In genomic region chr4:137679979-137680550, GRCm38 (mm10) we compare ENCODE assay signal across 14 mouse cellular contexts. TPM values are rescaled to one million over a fixed set of nuclear protein-coding genes. Genes with fewer than 3 reads are reported as not detected.
DNase-seq lines count a peak whose midpoint lies in the region; ATAC-seq and TF ChIP-seq lines count a peak whose summit lies in the region.
"Had no signal": no experiment of that assay in that cellular context is flagged by ENCODE, and none has a peak within 500 bp of the region (broad histone marks: within the 10 kb centered on the region; RNA-seq: fewer than 3 reads in every experiment).

No protein-coding gene starts in this region.

- peak overlapping the region; percentile 68 for H3K27ac ChIP-seq in forebrain, embryonic 15.5 days (replicated peaks)
- H3K27ac ChIP-seq in midbrain, embryonic 13.5 days: peak overlapping the region; percentile 21; the same call in 1 of the 2 replicates
- H3K27ac ChIP-seq: embryonic facial prominence, embryonic 12.5 days had no signal

- H3K9ac ChIP-seq in forebrain, embryonic 15.5 days (replicated peaks): no peak overlapping the region
- H3K9ac ChIP-seq in midbrain, embryonic 13.5 days (replicated peaks): no peak overlapping the region
- H3K9ac ChIP-seq: embryonic facial prominence, embryonic 12.5 days; lung, embryonic 14.5 days had no signal

- no peak overlapping the region for H3K4me3 ChIP-seq in forebrain, embryonic 15.5 days
- no peak overlapping the region for H3K4me3 ChIP-seq in midbrain, embryonic 13.5 days (replicated peaks)
- H3K4me3 ChIP-seq: embryonic facial prominence, embryonic 12.5 days had no signal

- no peak for TF ChIP-seq POLR2A in brain, embryonic 14.5 days (IDR thresholded peaks at IDR 0.05; ENCODE audit: borderline replicate concordance, extremely low read depth, insufficient read depth, insufficient read length, poor library complexity, severe bottlenecking)

- no peak for TF ChIP-seq CTCF in brain, embryonic 14.5 days (IDR thresholded peaks at IDR 0.05; ENCODE audit: borderline replicate concordance, extremely low read depth, insufficient read depth, insufficient read length)

- no peaks in the 10 kb centered on the region for H3K36me3 ChIP-seq in forebrain, embryonic 15.5 days
- H3K36me3 ChIP-seq in midbrain, embryonic 13.5 days: no peaks in the 10 kb centered on the region
- H3K36me3 ChIP-seq: embryonic facial prominence, embryonic 12.5 days had no signal

- no peak overlapping the region for H3K4me2 ChIP-seq in forebrain, embryonic 15.5 days (replicated peaks)
- no peak overlapping the region for H3K4me2 ChIP-seq in midbrain, embryonic 13.5 days (replicated peaks)
- H3K4me2 ChIP-seq: embryonic facial prominence, embryonic 12.5 days; lung, embryonic 14.5 days had no signal

- H3K9me3 ChIP-seq in forebrain, embryonic 15.5 days: no peaks in the 10 kb centered on the region
- no peaks in the 10 kb centered on the region for H3K9me3 ChIP-seq in midbrain, embryonic 13.5 days
- H3K9me3 ChIP-seq: embryonic facial prominence, embryonic 12.5 days had no signal

- 69% methylated on average over 2 of the region's 2 CpGs for WGBS in forebrain, embryonic 15.5 days
- WGBS in midbrain, embryonic 13.5 days: 86% methylated on average over 2 of the region's 2 CpGs

- H3K4me1 ChIP-seq in forebrain, embryonic 15.5 days: peaks cover 37% of the 10 kb centered on the region
- peaks cover 29% of the 10 kb centered on the region for H3K4me1 ChIP-seq in midbrain, embryonic 13.5 days (replicated peaks)

- no peaks in the 10 kb centered on the region for H3K27me3 ChIP-seq in forebrain, embryonic 15.5 days
- H3K27me3 ChIP-seq in midbrain, embryonic 13.5 days: peaks cover 53% of the 10 kb centered on the region

- DNase-seq in layer of hippocampus, postnatal 14 days (ENCODE audit: low spot score in 2 of 2): peak; percentile 60 to 81
- no peak for DNase-seq in layer of hippocampus, adult 11-12 months (ENCODE audit: low spot score)
- DNase-seq in brain, embryonic 14.5 days (ENCODE audit: low read depth): peak; percentile 51
- no peak for DNase-seq in MN1 (ENCODE audit: low spot score)
- DNase-seq in urinary bladder, postnatal 14 days (ENCODE audit: low spot score): no peak
- DNase-seq: heart, adult 18-20 months; heart, postnatal 10 days; liver; lung, embryonic 14.5 days; thymus, postnatal 36 days had no signal

- ATAC-seq in forebrain, embryonic 15.5 days (replicated peaks): no peak
- no peak for ATAC-seq in midbrain, embryonic 13.5 days
- ATAC-seq: intestine, embryonic 16.5 days had no signal

RNA-seq across cellular contexts. Expression of gene Rap1gap, which starts 15.5 kb away (rescaled TPM):
- 100 to 1,000 TPM; 242 to 257 TPM for total RNA-seq in layer of hippocampus, postnatal 14 days (2021)
- 83.0 and 109 TPM in 2 replicates for polyA plus RNA-seq in brain, embryonic 14.5 days (2012; rRNA removed)
- polyA plus RNA-seq in forebrain, embryonic 15.5 days (2015; fragmentation: Nextera tagmentation; extraction: Ambion mirVana): 31.2 and 40.4 TPM in 2 replicates
- 28.5 and 30.4 TPM in 2 replicates for polyA plus RNA-seq in midbrain, embryonic 13.5 days (2015; fragmentation: Nextera tagmentation; extraction: Ambion mirVana)

Comparison
In these comparisons a context has a peak if more than half of its experiments do, and no peak if none do; other contexts are left out.
1. DNase-seq: peak in layer of hippocampus, postnatal 14 days (2 of 2) and brain, embryonic 14.5 days (single experiment); none in layer of hippocampus, adult 11-12 months (single experiment), MN1 (single experiment) and urinary bladder, postnatal 14 days (single experiment).